Comparison of ENCODE assay signal across 18 mouse cellular contexts in the genomic region with DNA sequence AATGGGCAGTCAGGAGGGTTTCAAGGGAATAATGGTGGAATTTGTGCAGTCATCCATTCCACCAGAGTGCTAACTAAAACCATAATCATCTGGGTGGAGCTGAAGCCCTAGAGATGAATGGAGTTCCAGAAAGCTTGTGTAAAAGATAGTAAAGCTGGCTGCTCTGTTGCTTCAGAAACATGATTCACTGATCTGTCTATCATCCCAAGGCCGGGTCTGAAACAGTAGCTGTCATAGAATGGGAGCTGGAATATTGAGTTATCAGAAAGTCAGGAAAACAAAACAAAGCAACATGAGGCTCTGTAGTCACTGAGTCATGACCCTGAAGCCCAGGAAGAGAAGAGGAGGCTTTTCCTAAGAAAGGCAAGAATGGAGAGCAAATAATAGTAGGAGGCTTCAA.
"Had no signal": no experiment of that assay in that cellular context is flagged by ENCODE, and none has a peak within 500 bp of the region (broad histone marks: within the 10 kb centered on the region; RNA-seq: fewer than 3 reads in every experiment).

No protein-coding gene starts in this region.

- H3K4me1 ChIP-seq: midbrain, embryonic 12.5 days; neural tube, embryonic 13.5 days; neural tube, embryonic 15.5 days had no signal

- H3K4me3 ChIP-seq: midbrain, embryonic 10.5 days; midbrain, embryonic 12.5 days; myocyte; neural tube, embryonic 13.5 days; neural tube, embryonic 15.5 days had no signal

- H3K27me3 ChIP-seq: midbrain, embryonic 12.5 days; neural tube, embryonic 13.5 days; neural tube, embryonic 15.5 days had no signal

- DNase-seq: lung, adult 18-20 months; lung, embryonic 14.5 days; lung, postnatal 10 days; lung, postnatal 4 days; midbrain, embryonic 14.5 days; retina, postnatal 1 day; right cerebral cortex, adult 18-20 months; right cerebral cortex, postnatal 25 days; right cerebral cortex, postnatal 4 days; spleen, adult 18-20 months; thymus, adult 18-20 months; thymus, postnatal 25 days; thymus, postnatal 4 days had no signal

- H3K27ac ChIP-seq: midbrain, embryonic 10.5 days; midbrain, embryonic 12.5 days; neural tube, embryonic 13.5 days; neural tube, embryonic 15.5 days had no signal

- H3K36me3 ChIP-seq: midbrain, embryonic 10.5 days; midbrain, embryonic 12.5 days; neural tube, embryonic 13.5 days; neural tube, embryonic 15.5 days had no signal
